Mouse (Mus musculus) thymus, postnatal 4 days (tissue): ENCODE data around the gene Gm3667.
"Not testable (repeated sequence)": the region's sequence is repeated elsewhere in the genome, so short reads cannot be mapped to it uniquely, and the experiment has no call there.

Experiments used
- DNase-seq: peaks from one replicate; pipeline ENCODE4 v3.0.0; 2021

Gm3667 gene

DNA sequence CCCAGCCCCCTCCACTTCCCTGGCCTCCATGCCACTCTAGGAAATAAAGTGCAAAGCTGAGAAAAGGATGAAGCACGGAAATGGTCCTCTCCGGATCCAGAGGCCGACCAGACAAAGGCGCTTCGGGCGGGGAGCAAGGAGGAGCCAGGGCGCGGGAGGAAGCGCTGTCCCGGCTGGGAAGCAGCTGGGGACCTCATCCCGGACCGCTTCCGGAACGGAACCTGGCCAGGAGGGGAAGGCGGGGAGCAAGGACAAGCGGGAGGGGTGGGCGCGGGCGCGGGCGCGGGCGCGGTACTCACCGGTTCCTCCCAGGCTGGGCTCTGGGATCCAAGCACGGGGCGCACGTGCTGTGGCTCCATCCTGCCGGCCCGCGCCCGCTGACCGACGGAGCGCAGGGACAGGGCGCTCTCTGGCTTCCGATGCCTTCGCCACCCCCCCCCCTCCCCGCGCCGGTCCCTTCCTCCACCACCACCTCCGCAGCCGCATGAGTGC is at the start of gene Gm3667:
Gene Gm3667, minus strand, starts transcription at position 442 of the 492 bp plus-strand sequence.
- not testable (repeated sequence) for DNase-seq

GRCm38 (mm10) chr14:6899881-6900280 is 10.1 kb upstream of the Gm3667 start:
- peak; percentile 8 for DNase-seq

DNA sequence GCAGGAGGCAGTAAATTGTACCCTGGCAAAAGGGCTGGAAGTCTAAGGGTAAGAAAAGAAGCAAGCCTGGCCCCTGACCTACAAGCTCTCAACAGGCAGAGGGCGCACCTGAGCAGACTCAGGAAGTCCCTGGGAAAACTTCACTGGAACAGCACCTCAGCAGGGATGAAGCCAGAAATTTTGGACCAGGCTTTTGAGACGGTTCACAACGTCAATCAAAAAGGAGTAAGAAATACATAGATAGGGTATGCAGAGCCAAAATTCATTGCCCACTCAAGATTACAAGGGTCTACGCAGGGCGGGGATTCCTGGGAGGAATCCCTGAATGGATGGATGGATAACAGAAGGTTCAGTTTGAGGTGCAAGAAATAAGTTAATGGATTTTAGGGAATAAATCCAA is 951 bp downstream of the Gm3667 start:
- not testable (repeated sequence) for DNase-seq

- DNase-seq, result not testable (repeated sequence)
Measured at GRCm38 (mm10) chr14:6840211-6840610, 49.6 kb downstream of the Gm3667 start, which contains the start of gene Gm3642. Gene Gm3642 (minus strand): TSS chr14:6840311.

- not testable (repeated sequence) for DNase-seq
Measured at GRCm38 (mm10) chr14:6823297-6823696, 66.5 kb downstream of the Gm3667 start.
